Mouse (Mus musculus) layer of hippocampus, adult 9-11 months (tissue): ENCODE data around the gene Camk2g.
"Not testable (repeated sequence)": the region's sequence is repeated elsewhere in the genome, so short reads cannot be mapped to it uniquely, and the experiment has no call there.

Source experiments
- DNase-seq: peaks from one replicate; pipeline ENCODE4 v3.0.0; 2022

Camk2g gene

GRCm38 (mm10) chr14:20735892-20736390 lies 57.9 kb downstream of the Camk2g start:
- DNase-seq: no peak

- no peak for DNase-seq
Measured at GRCm38 (mm10) chr14:20735052-20735451, 58.8 kb downstream of the Camk2g start.

GRCm38 (mm10) chr14:20733952-20734774 lies 59.7 kb downstream of the Camk2g start, which contains the start of gene Ndst2:
Ndst2 (minus strand) TSS chr14:20734562.
- DNase-seq: peak; percentile 85

GRCm38 (mm10) chr14:20733041-20733951 lies 60.6 kb downstream of the Camk2g start:
- DNase-seq: no peak

GRCm38 (mm10) chr14:20730853-20731602 lies 62.9 kb downstream of the Camk2g start:
- no peak for DNase-seq

- no peak for DNase-seq
Measured at GRCm38 (mm10) chr14:20729871-20730270, 64.0 kb downstream of the Camk2g start.

- no peak for DNase-seq
Measured at GRCm38 (mm10) chr14:20725660-20726339, 68.1 kb downstream of the Camk2g start.

- no peak for DNase-seq
Measured at GRCm38 (mm10) chr14:20724043-20724442, 69.8 kb downstream of the Camk2g start.

- DNase-seq: no peak
Measured at GRCm38 (mm10) chr14:20723006-20723405, 70.9 kb downstream of the Camk2g start.

- DNase-seq: no peak
Measured at GRCm38 (mm10) chr14:20721371-20721770, 72.5 kb downstream of the Camk2g start.

- DNase-seq: no peak
Measured at GRCm38 (mm10) chr14:20719767-20720166, 74.1 kb downstream of the Camk2g start.

GRCm38 (mm10) chr14:20718443-20718842 lies 75.4 kb downstream of the Camk2g start:
- no peak for DNase-seq

- no peak for DNase-seq
Measured at GRCm38 (mm10) chr14:20713832-20714231, 80.1 kb downstream of the Camk2g start.

- DNase-seq: no peak
Measured at GRCm38 (mm10) chr14:20708239-20708638, 85.6 kb downstream of the Camk2g start.

- peak; percentile 90 for DNase-seq
Measured at GRCm38 (mm10) chr14:20707201-20708190, 86.4 kb downstream of the Camk2g start, which contains the start of gene Zswim8. Zswim8 (plus strand) TSS chr14:20707552.

- not testable (repeated sequence) for DNase-seq
Measured at GRCm38 (mm10) chr14:20703461-20703860, 90.4 kb downstream of the Camk2g start.

GRCm38 (mm10) chr14:20702741-20703381 lies 91.0 kb downstream of the Camk2g start, which contains the start of gene Chchd1:
Chchd1 (plus strand) TSS chr14:20703006.
- DNase-seq: peak; percentile 88

GRCm38 (mm10) chr14:20702096-20702740 lies 91.7 kb downstream of the Camk2g start:
- no peak for DNase-seq

GRCm38 (mm10) chr14:20701554-20701953 lies 92.3 kb downstream of the Camk2g start:
- DNase-seq: no peak
